ENCODE assay signal across 8 mouse cellular contexts in the genomic region with DNA sequence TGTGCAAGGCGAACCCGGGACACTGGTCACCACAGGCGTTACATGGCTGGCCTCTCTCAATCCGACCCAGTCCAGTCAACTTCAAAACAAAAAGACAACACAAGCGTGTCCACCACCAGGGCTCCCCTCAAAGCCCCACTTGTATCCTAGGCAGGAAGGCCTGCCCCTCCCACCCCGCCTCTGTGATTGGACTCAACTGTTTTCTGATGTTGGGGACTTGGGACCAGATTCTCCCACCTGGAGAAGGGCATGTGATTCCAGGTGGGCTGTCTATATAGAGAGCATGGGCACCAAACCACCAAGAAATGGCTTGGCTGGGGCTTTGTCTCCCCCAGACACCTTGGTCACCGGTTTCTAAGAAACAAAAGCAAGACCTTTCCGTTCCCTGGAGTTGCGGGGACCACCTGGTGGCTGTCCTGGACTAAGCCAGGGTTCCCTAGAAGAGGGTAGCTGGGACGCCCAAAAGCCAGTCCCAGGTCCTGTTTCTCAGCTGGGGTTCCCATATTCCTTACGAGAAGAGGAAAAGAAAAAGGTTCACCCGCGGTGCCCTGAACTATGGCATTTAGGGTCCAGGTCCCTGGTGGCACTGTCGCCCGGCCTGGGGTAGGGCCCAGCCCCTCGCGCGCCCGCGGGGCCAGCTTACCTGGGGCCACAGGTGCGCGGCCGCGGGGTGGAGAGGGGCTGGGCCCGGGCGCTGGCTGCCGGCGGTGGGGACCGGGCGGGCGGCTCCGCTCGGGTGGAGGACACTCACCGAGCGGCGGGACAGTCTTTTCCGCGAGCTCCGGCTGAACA. TPM values are rescaled to one million over a fixed set of nuclear protein-coding genes. Genes with fewer than 3 reads are reported as not detected.
A peak's percentile ranks its signal among the peaks of the same experiment; 100 is the strongest.
DNase-seq lines count a peak whose midpoint lies in the region; ATAC-seq lines count a peak whose summit lies in the region.

No protein-coding gene starts in this region.

- peak overlapping the region; percentile 70 for H3K9ac ChIP-seq in heart, embryonic 11.5 days (ENCODE audit: low read depth, low read length)
- peak overlapping the region; percentile 72 for H3K9ac ChIP-seq in heart, embryonic 15.5 days
- 0 out of 2 replicates have a peak overlapping the region, but pooled peaks have one; percentile 37 for H3K9ac ChIP-seq in liver, embryonic 11.5 days (ENCODE audit: low read depth, low read length)
- peak overlapping the region; percentile 68 for H3K9ac ChIP-seq in stomach, embryonic 14.5 days (replicated peaks; ENCODE audit: low read depth, low read length)

- peaks cover 2% of the 10 kb centered on the region; the same call in 1 of the 2 replicates for H3K27me3 ChIP-seq in heart, embryonic 11.5 days (ENCODE audit: control insufficient read depth, insufficient read depth, low read length)
- H3K27me3 ChIP-seq in heart, embryonic 15.5 days: 0 out of 2 replicates have a peak, but pooled peaks cover 7% of the 10 kb centered on the region
- H3K27me3 ChIP-seq in liver, embryonic 11.5 days (replicated peaks; ENCODE audit: control insufficient read depth, insufficient read depth, low read length): peaks cover 17% of the 10 kb centered on the region
- H3K27me3 ChIP-seq in stomach, embryonic 14.5 days (ENCODE audit: control insufficient read depth, insufficient read depth, low read length): no peaks in the 10 kb centered on the region

- H3K4me2 ChIP-seq in heart, embryonic 11.5 days: peak overlapping the region; percentile 99
- peak overlapping the region; percentile 100 for H3K4me2 ChIP-seq in heart, embryonic 15.5 days
- H3K4me2 ChIP-seq in liver, embryonic 11.5 days: peak overlapping the region; percentile 92
- peak overlapping the region; percentile 89 for H3K4me2 ChIP-seq in stomach, embryonic 14.5 days (replicated peaks; ENCODE audit: low read depth, low read length)

- H3K9me3 ChIP-seq in heart, embryonic 11.5 days (replicated peaks; ENCODE audit: control insufficient read depth, low read length): no peaks in the 10 kb centered on the region
- no peaks in the 10 kb centered on the region for H3K9me3 ChIP-seq in heart, embryonic 15.5 days (replicated peaks)
- no peaks in the 10 kb centered on the region for H3K9me3 ChIP-seq in liver, embryonic 11.5 days (ENCODE audit: control insufficient read depth, low read length)
- H3K9me3 ChIP-seq in stomach, embryonic 14.5 days (ENCODE audit: control insufficient read depth, low read depth, low read length): no peaks in the 10 kb centered on the region

- DNase-seq in heart, adult 11 months: no peak
- peak; percentile 39 for DNase-seq in brain, adult 2 months (ENCODE audit: low read depth, low spot score)
- DNase-seq in liver, embryonic 11.5 days (ENCODE audit: low spot score): no peak
- DNase-seq in adrenal gland, adult 2 months: no peak
- no peak for DNase-seq in MN1 (ENCODE audit: low spot score)

- no peak; the same call in 1 of the 2 replicates for ATAC-seq in heart, embryonic 11.5 days (replicated peaks; ENCODE audit: insufficient number of reproducible peaks, low FRiP score, low TSS enrichment)
- ATAC-seq in heart, embryonic 15.5 days (replicated peaks; ENCODE audit: insufficient number of reproducible peaks, insufficient read depth, low FRiP score, low read depth): peak; percentile 15; the same call in 1 of the 2 replicates
- ATAC-seq in liver, embryonic 11.5 days (replicated peaks; ENCODE audit: low FRiP score): peak; percentile 29
- ATAC-seq in stomach, embryonic 14.5 days (ENCODE audit: insufficient number of reproducible peaks, insufficient read depth, low FRiP score, low read depth): peak; percentile 35; the same call in 1 of the 2 replicates

- H3K4me3 ChIP-seq in heart, embryonic 11.5 days (ENCODE audit: low read depth, low read length): peak overlapping the region; percentile 73
- H3K4me3 ChIP-seq in heart, embryonic 15.5 days: peak overlapping the region; percentile 76
- peak overlapping the region; percentile 61 for H3K4me3 ChIP-seq in liver, embryonic 11.5 days (ENCODE audit: low read depth, low read length)
- peak overlapping the region; percentile 77 for H3K4me3 ChIP-seq in stomach, embryonic 14.5 days (ENCODE audit: low read depth, low read length)

- 2% methylated on average over 26 of the region's 39 CpGs for WGBS in heart, embryonic 11.5 days (ENCODE audit: insufficient replicate concordance)
- 4% methylated on average over 39 of the region's 39 CpGs for WGBS in heart, embryonic 15.5 days
- WGBS in liver, embryonic 11.5 days: 6% methylated on average over 39 of the region's 39 CpGs
- WGBS in stomach, embryonic 14.5 days: 3% methylated on average over 39 of the region's 39 CpGs

- no peaks in the 10 kb centered on the region for H3K36me3 ChIP-seq in heart, embryonic 11.5 days (ENCODE audit: control insufficient read depth, insufficient read depth, low read length)
- H3K36me3 ChIP-seq in heart, embryonic 15.5 days: no peaks in the 10 kb centered on the region
- no peaks in the 10 kb centered on the region for H3K36me3 ChIP-seq in liver, embryonic 11.5 days (ENCODE audit: control insufficient read depth, insufficient read depth, low read length)
- no peaks in the 10 kb centered on the region for H3K36me3 ChIP-seq in stomach, embryonic 14.5 days (ENCODE audit: control insufficient read depth, insufficient read depth, low read length)

- H3K4me1 ChIP-seq in heart, embryonic 11.5 days (ENCODE audit: control insufficient read depth, insufficient read depth, low read length): peaks cover 4% of the 10 kb centered on the region; the same call in 1 of the 2 replicates
- H3K4me1 ChIP-seq in heart, embryonic 15.5 days (replicated peaks): peaks cover 11% of the 10 kb centered on the region
- no peaks in the 10 kb centered on the region; the same call in 1 of the 2 replicates for H3K4me1 ChIP-seq in liver, embryonic 11.5 days (replicated peaks; ENCODE audit: control insufficient read depth, insufficient read depth, low read length)
- peaks cover 5% of the 10 kb centered on the region; the same call in 1 of the 2 replicates for H3K4me1 ChIP-seq in stomach, embryonic 14.5 days (ENCODE audit: control insufficient read depth, insufficient read depth, low read length)

- H3K27ac ChIP-seq in heart, embryonic 11.5 days (ENCODE audit: low read depth, low read length): no peak overlapping the region
- no peak overlapping the region for H3K27ac ChIP-seq in heart, embryonic 15.5 days
- H3K27ac ChIP-seq in liver, embryonic 11.5 days (ENCODE audit: low read depth, low read length): no peak overlapping the region
- H3K27ac ChIP-seq in stomach, embryonic 14.5 days (ENCODE audit: low read length): peak overlapping the region; percentile 68

RNA-seq across cellular contexts. Expression of gene Prickle2, which starts 0.4 kb away (rescaled TPM):
- polyA plus RNA-seq in heart, embryonic 11.5 days (2014; fragmentation: Nextera tagmentation; extraction: Ambion mirVana): 6.4 and 6.6 TPM in 2 replicates
- polyA plus RNA-seq in heart, embryonic 15.5 days (2015; fragmentation: Nextera tagmentation; extraction: Ambion mirVana): 4.4 and 5.4 TPM in 2 replicates
- polyA plus RNA-seq in liver, embryonic 11.5 days (2014; fragmentation: Nextera tagmentation; extraction: Ambion mirVana): 1.3 and 1.7 TPM in 2 replicates
- polyA plus RNA-seq in stomach, embryonic 14.5 days (2014; fragmentation: Nextera tagmentation; extraction: Ambion mirVana): 13.4 and 14.2 TPM in 2 replicates
- total RNA-seq in adrenal gland, adult 2 months (2021): 10 to 100 TPM in 1 of 2 experiments, 1 to 10 TPM in 1; 5.0 to 11.1 TPM
- polyA plus RNA-seq in adrenal gland, adult 2 months (2012; rRNA removed): 1.8 and 2.4 TPM in 2 replicates
